Mouse (Mus musculus): ENCODE results near the gene Arf5.

The Arf5 gene

GRCm38 (mm10) chr6:28427096-28427839 is 3.9 kb downstream of the Arf5 start, which contains the start of gene Fscn3:
TSS of gene Fscn3 (plus strand) at chr6:28427789.
- no peak for DNase-seq (ENCODE audit: low read depth, low spot score)

GRCm38 (mm10) chr6:28428290-28428689 is 4.9 kb downstream of the Arf5 start, which contains the start of gene Gcc1:
TSS of gene Gcc1 (minus strand) at chr6:28428390.
- DNase-seq (ENCODE audit: low read depth, low spot score), result no peak

- DNase-seq (ENCODE audit: low read depth, low spot score), result no peak
Observed at GRCm38 (mm10) chr6:28429870-28430269, 6.5 kb downstream of the Arf5 start.

- DNase-seq (ENCODE audit: low read depth, low spot score), result no peak
Observed at GRCm38 (mm10) chr6:28430795-28431537, 7.6 kb downstream of the Arf5 start.

- DNase-seq (ENCODE audit: low read depth, low spot score), result no peak
Observed at GRCm38 (mm10) chr6:28431538-28431855, 8.1 kb downstream of the Arf5 start.

- no peak for DNase-seq (ENCODE audit: low read depth, low spot score)
Observed at GRCm38 (mm10) chr6:28447937-28448336, 24.6 kb downstream of the Arf5 start.

GRCm38 (mm10) chr6:28449253-28449652 is 25.9 kb downstream of the Arf5 start, which contains the start of gene Pax4:
TSS of gene Pax4 (minus strand) at chr6:28449353.
- no peak for DNase-seq (ENCODE audit: low read depth, low spot score)

- DNase-seq (ENCODE audit: low read depth, low spot score), result no peak
Observed at GRCm38 (mm10) chr6:28450481-28450880, 27.1 kb downstream of the Arf5 start.

- DNase-seq (ENCODE audit: low read depth, low spot score), result no peak
Observed at GRCm38 (mm10) chr6:28450977-28451376, 27.6 kb downstream of the Arf5 start.

GRCm38 (mm10) chr6:28459221-28459668 is 35.9 kb downstream of the Arf5 start:
- DNase-seq (ENCODE audit: low read depth, low spot score), result no peak

- DNase-seq (ENCODE audit: low read depth, low spot score), result no peak
Observed at GRCm38 (mm10) chr6:28460534-28460933, 37.2 kb downstream of the Arf5 start.

- no peak for DNase-seq (ENCODE audit: low read depth, low spot score)
Observed at GRCm38 (mm10) chr6:28464630-28465029, 41.3 kb downstream of the Arf5 start.

- DNase-seq (ENCODE audit: low read depth, low spot score), result no peak
Observed at GRCm38 (mm10) chr6:28470017-28470602, 46.8 kb downstream of the Arf5 start.

- DNase-seq (ENCODE audit: low read depth, low spot score), result no peak
Observed at GRCm38 (mm10) chr6:28470621-28471020, 47.3 kb downstream of the Arf5 start.

- DNase-seq (ENCODE audit: low read depth, low spot score), result peak; percentile 56
Observed at GRCm38 (mm10) chr6:28471284-28472035, 48.1 kb downstream of the Arf5 start.

GRCm38 (mm10) chr6:28474211-28474610 is 50.9 kb downstream of the Arf5 start:
- no peak for DNase-seq (ENCODE audit: low read depth, low spot score)

- DNase-seq (ENCODE audit: low read depth, low spot score), result no peak
Observed at GRCm38 (mm10) chr6:28474839-28475238, 51.5 kb downstream of the Arf5 start, which contains the start of gene Snd1. TSS of gene Snd1 (plus strand) at chr6:28475139.

All from retina, adult 2 months (tissue).